Mouse (Mus musculus) layer of hippocampus, adult 9-11 months (tissue): ENCODE measurements around the gene B3gat1.

Experiments
- DNase-seq: peaks from one replicate; pipeline ENCODE4 v3.0.0; 2022

B3gat1 gene

GRCm38 (mm10) chr9:26776122-26776902, 42.8 kb downstream of the B3gat1 start:
- peak; percentile 60 for DNase-seq

- DNase-seq = no peak
These were observed 44.9 kb downstream of the B3gat1 start for GRCm38 (mm10) chr9:26778421-26778820.

GRCm38 (mm10) chr9:26783414-26783975, 50.0 kb downstream of the B3gat1 start:
- DNase-seq = peak; percentile 59

- no peak for DNase-seq
These were observed 59.3 kb downstream of the B3gat1 start for GRCm38 (mm10) chr9:26792829-26793228.

GRCm38 (mm10) chr9:26798205-26798604, 64.7 kb downstream of the B3gat1 start:
- no peak for DNase-seq

GRCm38 (mm10) chr9:26798731-26799130, 65.2 kb downstream of the B3gat1 start:
- DNase-seq = no peak

- DNase-seq = no peak
These were observed 66.8 kb downstream of the B3gat1 start for GRCm38 (mm10) chr9:26800357-26800756.

GRCm38 (mm10) chr9:26804321-26804720, 70.8 kb downstream of the B3gat1 start:
- no peak for DNase-seq

GRCm38 (mm10) chr9:26805935-26806666, 72.6 kb downstream of the B3gat1 start, which contains the start of gene Glb1l2:
Gene Glb1l2 (minus strand): TSS chr9:26806468.
- peak; percentile 90 for DNase-seq

GRCm38 (mm10) chr9:26808735-26809134, 75.2 kb downstream of the B3gat1 start:
- DNase-seq = no peak
